Mouse (Mus musculus): ENCODE data around the gene Ciao2b. TPM values are rescaled to one million over a fixed set of nuclear protein-coding genes. Genes with fewer than 3 reads are reported as not detected.

Ciao2b gene
- polyA plus RNA-seq, 1 experiment from 2014 or later = 102 TPM

GRCm38 (mm10) chr8:104631975-104632374, 9.8 kb downstream of the Ciao2b start:
- H3K27ac ChIP-seq = no peak overlapping the region
- no peak for DNase-seq (ENCODE audit: extremely low spot score, low spot score)
- H3K9me3 ChIP-seq = no peaks in the 10 kb centered on the region
- WGBS = 41% methylated on average over 5 of the region's 5 CpGs
- H3K4me3 ChIP-seq = peak overlapping the region; percentile 51; the same call in 1 of the 2 replicates
- peaks cover 47% of the 10 kb centered on the region for H3K27me3 ChIP-seq (ENCODE audit: poor library complexity, severe bottlenecking)
- peaks cover 28% of the 10 kb centered on the region for H3K4me1 ChIP-seq
- peaks cover 8% of the 10 kb centered on the region; the same call in 1 of the 2 replicates for H3K36me3 ChIP-seq (replicated peaks)

- under 1% methylated on average over 23 of the region's 28 CpGs for WGBS
- Histone ChIP-seq H3K27ac (peak within 1 kb of the TSS; percentile 49), H3K4me1 (peaks cover 28% of the 10 kb centered on the region), H3K36me3 (replicated peaks) (peaks cover 8% of the 10 kb centered on the region; the same call in 1 of the 2 replicates), H3K9me3 (no peaks in the 10 kb centered on the region), H3K4me3 (peak within 1 kb of the TSS; percentile 51), H3K27me3 (ENCODE audit: poor library complexity, severe bottlenecking) (peaks cover 47% of the 10 kb centered on the region)
- peak; percentile 44 for DNase-seq (ENCODE audit: extremely low spot score, low spot score)
These were observed 10.6 kb downstream of the Ciao2b start, which contains the start of gene Rrad for GRCm38 (mm10) chr8:104630981-104631663. Gene Rrad, minus strand, starts transcription at chr8:104631327.

- Histone ChIP-seq H3K4me3 (peak overlapping the region; percentile 51), H3K9me3 (no peaks in the 10 kb centered on the region), H3K4me1 (peaks cover 28% of the 10 kb centered on the region), H3K27ac (peak overlapping the region; percentile 49; the same call in 1 of the 2 replicates), H3K36me3 (replicated peaks) (peaks cover 8% of the 10 kb centered on the region; the same call in 1 of the 2 replicates), H3K27me3 (ENCODE audit: poor library complexity, severe bottlenecking) (peaks cover 47% of the 10 kb centered on the region)
- under 1% methylated on average over 36 of the region's 36 CpGs for WGBS
- DNase-seq (ENCODE audit: extremely low spot score, low spot score) = peak; percentile 22
These were observed 11.2 kb downstream of the Ciao2b start for GRCm38 (mm10) chr8:104630574-104630973.

- H3K4me1 ChIP-seq = peaks cover 28% of the 10 kb centered on the region
- peaks cover 4% of the 10 kb centered on the region; the same call in 1 of the 2 replicates for H3K36me3 ChIP-seq (replicated peaks)
- H3K9me3 ChIP-seq = no peaks in the 10 kb centered on the region
- no peak overlapping the region for H3K27ac ChIP-seq
- peaks cover 47% of the 10 kb centered on the region for H3K27me3 ChIP-seq (ENCODE audit: poor library complexity, severe bottlenecking)
- H3K4me3 ChIP-seq = peak overlapping the region; percentile 51; the same call in 1 of the 2 replicates
- DNase-seq (ENCODE audit: extremely low spot score, low spot score) = no peak
- 43% methylated on average over 8 of the region's 8 CpGs for WGBS
These were observed 11.7 kb downstream of the Ciao2b start for GRCm38 (mm10) chr8:104630111-104630479.

- Histone ChIP-seq H3K4me1 (peaks cover 28% of the 10 kb centered on the region), H3K9me3 (no peaks in the 10 kb centered on the region), H3K36me3 (replicated peaks) (no peaks in the 10 kb centered on the region), H3K27ac (no peak overlapping the region), H3K27me3 (ENCODE audit: poor library complexity, severe bottlenecking) (peaks cover 47% of the 10 kb centered on the region), H3K4me3 (no peak overlapping the region)
- DNase-seq (ENCODE audit: extremely low spot score, low spot score) = no peak
- WGBS = 82% methylated on average over 22 of the region's 22 CpGs
These were observed 12.3 kb downstream of the Ciao2b start for GRCm38 (mm10) chr8:104629306-104630110.

- Histone ChIP-seq H3K4me1 (peaks cover 28% of the 10 kb centered on the region), H3K27me3 (ENCODE audit: poor library complexity, severe bottlenecking) (peaks cover 47% of the 10 kb centered on the region), H3K9me3 (no peaks in the 10 kb centered on the region), H3K4me3 (no peak overlapping the region), H3K36me3 (replicated peaks) (no peaks in the 10 kb centered on the region), H3K27ac (no peak overlapping the region)
- 95% methylated on average over 21 of the region's 21 CpGs for WGBS
- no peak for DNase-seq (ENCODE audit: extremely low spot score, low spot score)
These were observed 13.4 kb downstream of the Ciao2b start for GRCm38 (mm10) chr8:104628402-104628801.

GRCm38 (mm10) chr8:104627065-104627740, 14.6 kb downstream of the Ciao2b start:
- H3K4me1 ChIP-seq = peaks cover 19% of the 10 kb centered on the region
- peaks cover 43% of the 10 kb centered on the region for H3K27me3 ChIP-seq (ENCODE audit: poor library complexity, severe bottlenecking)
- no peaks in the 10 kb centered on the region for H3K36me3 ChIP-seq (replicated peaks)
- no peak for DNase-seq (ENCODE audit: extremely low spot score, low spot score)
- no peaks in the 10 kb centered on the region for H3K9me3 ChIP-seq
- 74% methylated on average over 4 of the region's 4 CpGs for WGBS
- no peak overlapping the region for H3K4me3 ChIP-seq
- H3K27ac ChIP-seq = no peak overlapping the region

- 83% methylated on average over 6 of the region's 6 CpGs for WGBS
- no peak for DNase-seq (ENCODE audit: extremely low spot score, low spot score)
- H3K4me3 ChIP-seq = no peak within 1 kb of the TSS
- H3K9me3 ChIP-seq = no peaks in the 10 kb centered on the region
- peaks cover 13% of the 10 kb centered on the region for H3K27me3 ChIP-seq (ENCODE audit: poor library complexity, severe bottlenecking)
- H3K36me3 ChIP-seq (replicated peaks) = no peaks in the 10 kb centered on the region
- H3K27ac ChIP-seq = no peak within 1 kb of the TSS
- H3K4me1 ChIP-seq = no peaks in the 10 kb centered on the region
These were observed 17.6 kb downstream of the Ciao2b start, which contains the start of gene Cdh16 for GRCm38 (mm10) chr8:104624161-104624560. Gene Cdh16, minus strand, starts transcription at chr8:104624396.

- no peak overlapping the region for H3K27ac ChIP-seq
- H3K4me1 ChIP-seq = no peaks in the 10 kb centered on the region
- no peaks in the 10 kb centered on the region for H3K9me3 ChIP-seq
- H3K36me3 ChIP-seq (replicated peaks) = no peaks in the 10 kb centered on the region
- no peaks in the 10 kb centered on the region for H3K27me3 ChIP-seq (ENCODE audit: poor library complexity, severe bottlenecking)
- 82% methylated on average over 5 of the region's 5 CpGs for WGBS
- H3K4me3 ChIP-seq = no peak overlapping the region
- DNase-seq (ENCODE audit: extremely low spot score, low spot score) = no peak
These were observed 21.0 kb downstream of the Ciao2b start for GRCm38 (mm10) chr8:104620765-104621164.

- Histone ChIP-seq H3K36me3 (replicated peaks) (no peaks in the 10 kb centered on the region), H3K27ac (no peak overlapping the region), H3K4me3 (no peak overlapping the region), H3K9me3 (no peaks in the 10 kb centered on the region), H3K4me1 (no peaks in the 10 kb centered on the region), H3K27me3 (ENCODE audit: poor library complexity, severe bottlenecking) (no peaks in the 10 kb centered on the region)
- no peak for DNase-seq (ENCODE audit: extremely low spot score, low spot score)
- WGBS = 90% methylated on average over 4 of the region's 4 CpGs
These were observed 28.6 kb downstream of the Ciao2b start for GRCm38 (mm10) chr8:104613119-104613518.

- Histone ChIP-seq H3K27me3 (ENCODE audit: poor library complexity, severe bottlenecking) (no peaks in the 10 kb centered on the region), H3K4me3 (no peak overlapping the region), H3K9me3 (no peaks in the 10 kb centered on the region), H3K4me1 (no peaks in the 10 kb centered on the region), H3K36me3 (replicated peaks) (no peaks in the 10 kb centered on the region), H3K27ac (no peak overlapping the region)
- DNase-seq (ENCODE audit: extremely low spot score, low spot score) = no peak
- 82% methylated on average over 4 of the region's 4 CpGs for WGBS
These were observed 30.2 kb downstream of the Ciao2b start for GRCm38 (mm10) chr8:104611613-104612012.

- no peaks in the 10 kb centered on the region for H3K9me3 ChIP-seq
- H3K27ac ChIP-seq = no peak overlapping the region
- DNase-seq (ENCODE audit: extremely low spot score, low spot score) = no peak
- 0 out of 2 replicates have a peak, but pooled peaks cover 2% of the 10 kb centered on the region for H3K4me1 ChIP-seq
- no peaks in the 10 kb centered on the region for H3K36me3 ChIP-seq (replicated peaks)
- no peak overlapping the region for H3K4me3 ChIP-seq
- WGBS = 90% methylated on average over 12 of the region's 12 CpGs
- no peaks in the 10 kb centered on the region for H3K27me3 ChIP-seq (ENCODE audit: poor library complexity, severe bottlenecking)
These were observed 31.5 kb downstream of the Ciao2b start for GRCm38 (mm10) chr8:104610185-104610766.

Data from forebrain, embryonic 10.5 days (tissue).